Mouse (Mus musculus) left cerebral cortex, postnatal 25 days (tissue): Measurements from ENCODE around the gene Ppt1. TPM values are rescaled to one million over a fixed set of nuclear protein-coding genes. Genes with fewer than 3 reads are reported as not detected.

ENCODE experiments used
- DNase-seq, 2 experiments: peaks; one replicate each; pipeline ENCODE4 v3.0.0; 2022; ENCODE audit warnings: low spot score in 2 of 2, mixed read lengths in 1 of 2
- intact Hi-C: fragments of 180-260 bp; cut with DNase I; formaldehyde crosslinking; loops from one replicate; pipeline ENCODE4 v1.15.1; 2025
- total RNA-seq, 2 experiments: library from RNA; stranded (reverse); gene quantifications; 2 replicates each; pipeline ENCODE4 v1.2.3; 2021

Gene Ppt1
- total RNA-seq, 2 experiments from 2014 or later, result 95.2 to 98.2 TPM

DNA sequence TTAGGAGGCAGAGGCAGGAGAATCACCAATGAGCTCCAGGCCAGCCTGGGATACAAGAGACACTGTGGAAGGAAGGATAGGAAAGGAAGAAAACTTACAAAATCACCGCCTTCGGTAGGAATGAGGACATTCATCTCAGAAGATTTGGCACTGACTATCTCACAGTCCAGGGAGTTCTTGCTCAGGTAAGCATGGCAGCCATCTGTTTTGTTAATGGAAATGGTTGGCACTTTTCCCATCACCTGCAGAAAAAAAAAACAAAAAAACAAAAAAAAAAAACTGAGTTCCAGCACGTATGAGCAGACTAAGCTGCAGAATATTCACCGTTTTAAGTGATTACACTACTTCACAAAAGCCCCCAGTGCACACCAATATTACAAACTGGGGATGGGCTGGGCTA is 25.8 kb downstream of the Ppt1 start:
- intact Hi-C loops, result no loop called here
- no peak for DNase-seq

- DNase-seq, result no peak
- intact Hi-C loops, result no loop called here
Measured at GRCm38 (mm10) chr4:122868041-122868440, 32.0 kb downstream of the Ppt1 start.

DNA sequence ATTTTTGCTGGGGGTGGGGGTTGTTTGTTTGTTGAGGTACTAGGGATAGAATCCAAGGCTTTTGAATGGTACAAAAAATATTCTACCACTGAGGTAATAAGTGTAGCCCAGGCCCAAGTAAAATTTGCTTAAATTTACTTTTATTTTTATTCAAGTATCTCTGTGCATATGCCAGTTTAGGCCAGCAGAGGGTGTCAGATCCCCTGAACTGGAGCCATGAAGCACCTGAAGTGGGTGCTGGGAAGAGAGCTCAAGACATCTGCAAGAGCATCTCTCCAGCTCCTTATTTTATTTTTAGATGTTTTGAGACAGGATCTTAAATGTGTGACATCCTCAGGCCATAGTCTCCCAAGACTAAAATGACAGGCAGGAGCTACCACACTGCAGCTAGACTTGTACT is 34.0 kb downstream of the Ppt1 start:
- intact Hi-C loops, result loop anchor here (2.0 kb wide), 1 partner anchor 15 kb away; no protein-coding TSS in a partner anchor
- peak in 1 of 2 experiments; percentile 62 for DNase-seq

- peak in 1 of 2 experiments; percentile 66 for DNase-seq
- intact Hi-C loops, result loop anchor here (2.0 kb wide), 1 partner anchor 14 kb away; no protein-coding TSS in a partner anchor
Measured at GRCm38 (mm10) chr4:122870741-122871140, 34.7 kb downstream of the Ppt1 start.

- intact Hi-C loops, result loop anchor here (2.0 kb wide), 1 partner anchor 14 kb away; no protein-coding TSS in a partner anchor
- DNase-seq, result peak in 1 of 2 experiments; percentile 81
Measured at GRCm38 (mm10) chr4:122871269-122871668, 35.2 kb downstream of the Ppt1 start.

DNA sequence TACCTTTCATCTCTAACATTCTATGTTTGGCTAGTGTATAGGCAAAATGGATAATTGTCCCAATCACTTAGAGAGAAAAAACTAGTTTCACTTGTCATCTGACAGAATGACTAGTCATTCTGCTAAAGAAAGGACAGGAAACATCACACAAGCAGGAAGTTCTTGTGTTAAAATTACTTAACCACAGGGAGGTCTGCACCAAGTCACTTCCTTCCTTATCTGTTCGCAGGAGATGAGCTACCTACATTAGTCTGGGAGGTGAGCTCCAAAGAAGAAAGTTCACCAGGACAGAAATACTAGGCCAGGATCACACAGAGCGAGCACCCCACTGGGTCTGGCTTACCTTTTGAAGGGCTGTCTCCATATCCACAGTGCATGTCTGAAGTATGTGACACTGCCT is 35.9 kb downstream of the Ppt1 start:
- intact Hi-C loops, result loop anchor here (2.0 kb wide), 1 partner anchor 13 kb away; no protein-coding TSS in a partner anchor
- no peak for DNase-seq

DNA sequence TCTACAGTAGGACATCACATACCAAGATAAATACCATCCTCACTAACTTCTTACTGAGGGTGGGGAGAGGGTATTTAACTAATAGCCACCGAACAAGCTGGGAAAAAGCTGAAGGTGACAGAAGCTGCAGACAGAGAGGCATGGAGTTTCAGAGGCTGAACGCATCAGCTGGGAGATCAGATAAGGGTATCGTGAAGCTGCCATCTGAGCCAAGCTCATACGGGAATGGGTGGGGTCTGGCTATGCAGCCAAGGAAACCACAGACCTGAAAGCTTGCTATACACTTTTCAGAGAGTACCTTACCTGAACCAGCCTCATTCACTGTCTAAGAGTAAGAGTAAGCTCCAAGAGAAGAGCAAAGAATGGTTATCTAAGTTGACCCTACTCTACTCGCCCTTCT is 37.0 kb downstream of the Ppt1 start:
- intact Hi-C loops, result no loop called here
- no peak for DNase-seq

DNA sequence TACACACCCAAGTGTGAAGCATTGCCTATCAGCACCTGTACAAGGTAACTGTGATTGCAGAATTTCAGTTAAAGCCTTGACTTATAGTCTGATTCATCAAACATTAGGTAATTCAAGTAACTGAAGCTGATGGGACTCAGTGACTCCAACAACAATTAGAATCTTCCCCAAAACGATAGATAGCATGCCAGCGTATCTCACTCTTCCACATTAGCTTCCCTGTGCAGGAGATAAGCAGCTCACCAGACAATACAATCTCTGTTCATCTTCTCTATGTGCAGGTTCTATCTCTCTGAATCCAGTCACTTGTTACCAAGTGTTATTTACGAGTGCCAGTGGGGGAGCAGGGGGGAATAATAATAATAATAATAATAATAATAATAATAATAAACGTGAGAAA is 37.5 kb downstream of the Ppt1 start:
- DNase-seq, result no peak
- intact Hi-C loops, result no loop called here

DNA sequence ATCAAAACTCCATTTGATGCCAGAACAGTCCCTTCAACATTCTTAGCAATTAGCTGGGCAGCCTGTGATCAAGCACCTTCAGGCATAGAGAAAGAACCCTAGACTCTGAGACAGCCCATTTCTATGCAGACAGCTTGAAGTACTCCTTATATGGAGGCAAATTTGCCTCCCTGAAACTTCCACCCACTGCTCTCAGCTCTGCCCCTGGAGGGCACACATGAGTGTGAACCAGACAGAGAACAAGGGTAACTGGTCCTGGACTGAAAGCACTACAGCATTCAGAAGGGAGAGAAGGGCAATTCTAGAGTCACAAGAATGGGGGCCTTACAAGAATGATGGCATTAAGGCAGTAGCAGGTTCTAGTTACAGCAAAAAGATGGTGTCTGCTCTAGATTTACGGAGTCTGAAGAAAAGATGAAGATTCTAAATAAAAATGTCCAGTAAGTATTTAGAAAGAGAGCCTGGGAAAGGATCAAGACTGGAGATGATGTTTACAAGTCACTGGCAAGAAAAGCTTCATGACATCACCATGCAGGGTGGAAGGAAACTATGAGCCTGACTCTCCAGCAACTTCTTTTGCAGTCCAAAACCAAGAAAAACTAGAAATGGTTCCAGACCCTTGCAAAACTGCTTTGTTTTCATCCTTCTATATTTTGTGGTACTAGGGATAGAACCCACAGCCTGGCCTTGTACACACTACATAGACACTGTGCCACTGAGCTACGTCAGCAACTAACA is 42.5 kb downstream of the Ppt1 start:
- intact Hi-C loops, result no loop called here
- DNase-seq, result no peak

DNA sequence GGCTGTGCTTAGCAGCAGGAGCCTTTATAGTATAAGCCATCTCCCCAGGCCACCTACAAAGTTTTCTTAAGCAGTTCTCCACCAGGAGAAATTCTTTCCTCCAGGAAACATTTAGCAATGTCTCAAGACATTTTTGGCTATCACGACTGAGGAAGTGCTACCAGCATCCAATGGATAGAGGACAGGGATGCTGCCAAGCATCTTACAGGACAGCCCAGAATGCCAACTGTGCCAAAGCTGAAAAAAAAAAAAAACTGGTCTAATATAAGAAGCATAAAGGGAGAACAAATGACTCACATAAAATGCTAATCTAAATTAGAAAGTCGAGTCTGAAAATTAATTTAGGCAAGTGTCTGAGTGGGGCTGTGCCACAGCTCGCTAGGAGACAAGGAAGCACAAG is 46.5 kb downstream of the Ppt1 start:
- intact Hi-C loops, result no loop called here
- DNase-seq, result peak in 1 of 2 experiments; percentile 85

GRCm38 (mm10) chr4:122883294-122883693 is 47.3 kb downstream of the Ppt1 start:
- no peak for DNase-seq
- intact Hi-C loops, result no loop called here

- intact Hi-C loops, result loop anchor here (2.0 kb wide), 1 partner anchor 13 kb away; no protein-coding TSS in a partner anchor
- DNase-seq, result no peak
Measured at GRCm38 (mm10) chr4:122884051-122884450, 48.0 kb downstream of the Ppt1 start.

- intact Hi-C loops, result loop anchor here (2.0 kb wide), 1 partner anchor 14 kb away; no protein-coding TSS in a partner anchor
- DNase-seq, result no peak
Measured at GRCm38 (mm10) chr4:122884481-122885340, 48.7 kb downstream of the Ppt1 start.

DNA sequence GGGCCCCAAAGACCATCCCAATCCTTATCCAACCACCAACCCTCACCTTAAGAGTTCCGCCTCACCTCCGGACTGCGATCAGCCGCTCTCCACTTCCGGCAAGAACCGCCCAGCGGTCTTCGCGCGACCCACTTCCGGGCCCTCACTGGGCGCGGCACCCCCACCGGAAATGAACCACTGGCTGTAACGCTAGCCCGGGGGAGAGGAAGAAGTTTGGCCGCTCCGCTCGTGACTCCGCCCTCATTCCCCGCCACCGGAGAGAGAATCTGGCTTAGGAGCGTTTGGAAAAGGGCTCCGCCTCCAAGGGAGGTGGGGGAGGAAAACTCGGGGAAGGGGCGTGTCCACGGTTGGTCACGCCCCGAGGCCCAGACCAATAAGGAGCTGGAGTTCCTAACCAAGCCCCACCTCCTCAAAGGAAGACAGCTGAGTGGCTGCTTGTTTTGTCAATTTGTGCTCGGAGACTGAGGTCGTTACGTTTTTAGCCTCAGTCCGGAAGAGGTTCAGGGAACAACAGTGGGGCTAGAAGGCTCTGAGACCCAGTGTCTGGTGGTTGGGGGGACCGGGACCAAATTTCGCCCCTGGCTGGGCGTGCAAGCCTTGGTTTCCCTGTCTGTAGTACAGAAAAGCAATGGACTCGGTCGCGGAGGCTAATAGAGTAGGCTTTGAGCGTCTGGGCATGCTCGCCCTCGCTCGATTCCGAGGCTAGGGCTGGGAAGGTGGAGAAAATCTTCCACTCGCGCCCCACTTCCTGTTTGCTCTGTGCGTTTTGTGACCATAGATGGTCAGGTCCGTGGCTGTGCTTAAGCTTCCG is 49.9 kb downstream of the Ppt1 start, which contains the start of gene Cap1:
Cap1 (minus strand) TSS at position 289 of the 811 bp plus-strand sequence.
- intact Hi-C loops, result loop anchor here (2.0 kb wide), 1 partner anchor 15 kb away; no protein-coding TSS in a partner anchor
- DNase-seq, result peak; percentile 96 to 99

- intact Hi-C loops, result no loop called here
- DNase-seq, result no peak
Measured at GRCm38 (mm10) chr4:122886579-122887254, 50.7 kb downstream of the Ppt1 start.

- no peak for DNase-seq
- intact Hi-C loops, result no loop called here
Measured at GRCm38 (mm10) chr4:122887336-122887735, 51.3 kb downstream of the Ppt1 start.

- intact Hi-C loops, result no loop called here
Measured at GRCm38 (mm10) chr4:122890881-122891481, 54.9 kb downstream of the Ppt1 start.

GRCm38 (mm10) chr4:122891597-122891996 is 55.6 kb downstream of the Ppt1 start:
- intact Hi-C loops, result no loop called here
- no peak for DNase-seq

More at GRCm38 (mm10) chr4:122890881-122891481, 54.9 kb downstream of the Ppt1 start:
- DNase-seq, result peak; percentile 73 to 91
